Mouse (Mus musculus): ENCODE measurements at regions not wholly inside any gene's neighbourhood (a gene's known extent, or its start where the extent isn't known, plus 50 kb on each side); places are given as distances from the start of the nearest gene placed in this dataset.

DNA sequence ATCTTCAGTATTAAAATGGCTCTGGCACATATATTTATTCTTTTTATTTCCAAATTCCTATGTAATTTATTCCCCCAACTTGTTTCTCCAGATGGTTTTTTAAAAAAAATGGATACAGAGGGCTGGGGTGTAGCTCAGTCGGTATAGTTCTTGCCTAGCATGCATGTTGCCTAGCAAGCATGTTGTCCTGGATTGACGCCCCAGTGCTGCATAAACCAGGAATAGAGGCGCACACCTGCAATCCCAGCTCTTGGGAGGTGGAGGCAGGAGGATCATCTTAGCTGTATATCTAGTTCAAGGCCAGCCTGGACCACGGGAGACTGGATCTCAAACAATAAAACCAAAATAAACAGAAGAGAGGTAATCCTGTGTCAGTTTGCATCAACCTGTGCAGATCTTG lies 183.5 kb upstream of the Jmjd1c start:
- no peak overlapping the region for H3K27ac ChIP-seq (ENCODE audit: low read depth, low read length)
- no peak overlapping the region for H3K4me2 ChIP-seq (ENCODE audit: low read length)
- H3K4me3 ChIP-seq (ENCODE audit: low read depth, low read length), result no peak overlapping the region
- H3K36me3 ChIP-seq (ENCODE audit: control insufficient read depth, insufficient read depth, low read length), result no peaks in the 10 kb centered on the region
- H3K4me1 ChIP-seq (ENCODE audit: control insufficient read depth, insufficient read depth, low read length), result peaks cover 16% of the 10 kb centered on the region
- WGBS, result 82% methylated on average over 4 of the region's 4 CpGs
- H3K27me3 ChIP-seq (replicated peaks; ENCODE audit: control insufficient read depth, insufficient read depth, low read length), result no peaks in the 10 kb centered on the region
- no peak for ATAC-seq
- no peak overlapping the region for H3K9ac ChIP-seq (ENCODE audit: low read length)
- no peak for DNase-seq (ENCODE audit: low spot score)
- H3K9me3 ChIP-seq (replicated peaks; ENCODE audit: control insufficient read depth, low read length), result no peaks in the 10 kb centered on the region

DNA sequence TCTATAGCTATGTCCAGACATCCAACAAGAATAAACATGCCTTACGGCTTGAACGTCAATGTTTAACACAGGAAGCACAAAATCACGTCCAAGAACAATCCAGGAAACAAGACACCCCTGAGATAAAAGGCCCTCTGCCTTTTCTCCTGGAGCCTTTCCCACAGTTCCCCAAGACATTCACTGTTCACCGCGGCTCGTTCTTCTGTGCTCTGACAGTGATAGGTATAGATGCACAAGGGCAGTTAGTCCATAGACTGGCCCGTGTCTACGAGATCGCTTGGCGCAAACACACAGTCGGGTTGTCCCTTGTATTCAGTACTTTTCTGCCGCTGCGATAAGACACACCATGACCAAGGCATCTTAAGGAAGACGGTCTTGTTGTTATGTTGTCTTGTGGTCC lies 182.7 kb upstream of the Jmjd1c start:
- WGBS, result 73% methylated on average over 14 of the region's 14 CpGs
- Histone ChIP-seq H3K9me3 (replicated peaks; ENCODE audit: control insufficient read depth, low read length) (no peaks in the 10 kb centered on the region), H3K27me3 (replicated peaks; ENCODE audit: control insufficient read depth, insufficient read depth, low read length) (no peaks in the 10 kb centered on the region), H3K36me3 (ENCODE audit: control insufficient read depth, insufficient read depth, low read length) (no peaks in the 10 kb centered on the region), H3K27ac (ENCODE audit: low read depth, low read length) (peak overlapping the region; percentile 6; the same call in 1 of the 2 replicates), H3K4me3 (ENCODE audit: low read depth, low read length) (no peak overlapping the region), H3K4me1 (ENCODE audit: control insufficient read depth, insufficient read depth, low read length) (peaks cover 16% of the 10 kb centered on the region), H3K4me2 (ENCODE audit: low read length) (no peak overlapping the region), H3K9ac (ENCODE audit: low read length) (no peak overlapping the region)
- ATAC-seq, result peak; percentile 2; the same call in 1 of the 2 replicates
- DNase-seq (ENCODE audit: low spot score), result no peak

GRCm38 (mm10) chr10:66913627-66914026 lies 182.3 kb upstream of the Jmjd1c start:
- peak; percentile 88 for DNase-seq (ENCODE audit: low spot score)
- H3K4me2 ChIP-seq (ENCODE audit: low read length), result no peak overlapping the region
- peaks cover 16% of the 10 kb centered on the region for H3K4me1 ChIP-seq (ENCODE audit: control insufficient read depth, insufficient read depth, low read length)
- peak; percentile 55 for ATAC-seq
- no peaks in the 10 kb centered on the region for H3K36me3 ChIP-seq (ENCODE audit: control insufficient read depth, insufficient read depth, low read length)
- H3K27me3 ChIP-seq (replicated peaks; ENCODE audit: control insufficient read depth, insufficient read depth, low read length), result no peaks in the 10 kb centered on the region
- no peaks in the 10 kb centered on the region for H3K9me3 ChIP-seq (replicated peaks; ENCODE audit: control insufficient read depth, low read length)
- H3K4me3 ChIP-seq (ENCODE audit: low read depth, low read length), result no peak overlapping the region
- WGBS, result 43% methylated on average over 8 of the region's 8 CpGs
- no peak overlapping the region for H3K9ac ChIP-seq (ENCODE audit: low read length)
- peak overlapping the region; percentile 6; the same call in 1 of the 2 replicates for H3K27ac ChIP-seq (ENCODE audit: low read depth, low read length)

GRCm38 (mm10) chr10:66914288-66914975 lies 181.5 kb upstream of the Jmjd1c start:
- H3K4me2 ChIP-seq (ENCODE audit: low read length), result no peak overlapping the region
- H3K4me1 ChIP-seq (ENCODE audit: control insufficient read depth, insufficient read depth, low read length), result peaks cover 21% of the 10 kb centered on the region
- H3K4me3 ChIP-seq (ENCODE audit: low read depth, low read length), result no peak overlapping the region
- H3K27me3 ChIP-seq (replicated peaks; ENCODE audit: control insufficient read depth, insufficient read depth, low read length), result no peaks in the 10 kb centered on the region
- no peaks in the 10 kb centered on the region for H3K36me3 ChIP-seq (ENCODE audit: control insufficient read depth, insufficient read depth, low read length)
- H3K9me3 ChIP-seq (replicated peaks; ENCODE audit: control insufficient read depth, low read length), result no peaks in the 10 kb centered on the region
- DNase-seq (ENCODE audit: low spot score) (no peak), ATAC-seq (0 out of 2 replicates have a peak, but pooled peaks have one; percentile 3)
- 0 out of 2 replicates have a peak overlapping the region, but pooled peaks have one; percentile 9 for H3K27ac ChIP-seq (ENCODE audit: low read depth, low read length)
- H3K9ac ChIP-seq (ENCODE audit: low read length), result no peak overlapping the region
- WGBS, result 37% methylated on average over 12 of the region's 12 CpGs

DNA sequence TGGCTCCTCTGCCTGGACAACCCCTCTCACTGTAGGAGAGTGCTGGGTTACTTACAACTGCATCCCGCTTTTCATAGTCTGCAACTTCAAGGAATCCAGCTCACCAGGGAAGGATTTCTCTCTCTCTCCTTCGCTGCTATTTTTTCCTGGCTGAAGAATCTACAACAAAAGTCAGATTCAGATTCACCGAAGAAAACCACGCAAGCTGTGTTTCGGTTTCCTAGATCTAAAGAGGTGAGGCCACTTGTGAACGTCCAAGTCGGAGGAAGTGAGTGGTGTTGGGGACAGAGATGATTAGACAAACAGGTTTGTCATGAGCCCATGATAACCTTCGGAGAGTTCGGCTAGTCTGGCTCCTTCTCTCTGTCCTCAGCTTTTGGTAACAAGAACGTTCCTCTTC lies 180.1 kb upstream of the Jmjd1c start:
- H3K4me1 ChIP-seq (ENCODE audit: control insufficient read depth, insufficient read depth, low read length), result peaks cover 27% of the 10 kb centered on the region
- no peak overlapping the region for H3K27ac ChIP-seq (ENCODE audit: low read depth, low read length)
- no peak for DNase-seq (ENCODE audit: low spot score)
- H3K4me3 ChIP-seq (ENCODE audit: low read depth, low read length), result no peak overlapping the region
- H3K9ac ChIP-seq (ENCODE audit: low read length), result no peak overlapping the region
- no peak overlapping the region for H3K4me2 ChIP-seq (ENCODE audit: low read length)
- no peaks in the 10 kb centered on the region for H3K36me3 ChIP-seq (ENCODE audit: control insufficient read depth, insufficient read depth, low read length)
- 86% methylated on average over 10 of the region's 10 CpGs for WGBS
- H3K27me3 ChIP-seq (replicated peaks; ENCODE audit: control insufficient read depth, insufficient read depth, low read length), result no peaks in the 10 kb centered on the region
- no peak for ATAC-seq
- no peaks in the 10 kb centered on the region for H3K9me3 ChIP-seq (replicated peaks; ENCODE audit: control insufficient read depth, low read length)

DNA sequence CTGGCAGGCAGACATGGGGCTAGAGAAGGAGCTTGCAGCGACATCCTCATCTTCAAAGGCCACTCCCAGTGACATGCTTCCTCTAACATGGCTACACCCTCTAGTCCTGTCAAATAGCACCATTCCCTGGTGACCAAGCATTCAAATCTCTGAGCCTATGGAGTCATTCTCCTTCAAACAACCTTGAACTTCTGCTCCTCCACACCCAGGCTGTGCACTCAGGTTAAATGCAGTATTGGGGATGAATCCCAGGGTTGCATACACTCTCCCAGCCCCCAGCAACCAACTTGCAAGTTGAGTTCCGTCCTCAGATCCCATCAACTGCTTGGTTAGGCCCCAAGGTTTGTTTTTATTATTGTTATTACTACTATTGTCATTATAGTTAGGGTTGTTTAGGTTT lies 178.2 kb upstream of the Jmjd1c start:
- 84% methylated on average over 2 of the region's 2 CpGs for WGBS
- H3K9ac ChIP-seq (ENCODE audit: low read length), result no peak overlapping the region
- no peak for DNase-seq (ENCODE audit: low spot score)
- no peaks in the 10 kb centered on the region for H3K9me3 ChIP-seq (replicated peaks; ENCODE audit: control insufficient read depth, low read length)
- no peaks in the 10 kb centered on the region for H3K27me3 ChIP-seq (replicated peaks; ENCODE audit: control insufficient read depth, insufficient read depth, low read length)
- H3K4me1 ChIP-seq (ENCODE audit: control insufficient read depth, insufficient read depth, low read length), result peaks cover 46% of the 10 kb centered on the region
- no peak for ATAC-seq
- no peak overlapping the region for H3K27ac ChIP-seq (ENCODE audit: low read depth, low read length)
- no peak overlapping the region for H3K4me3 ChIP-seq (ENCODE audit: low read depth, low read length)
- no peak overlapping the region for H3K4me2 ChIP-seq (ENCODE audit: low read length)
- no peaks in the 10 kb centered on the region for H3K36me3 ChIP-seq (ENCODE audit: control insufficient read depth, insufficient read depth, low read length)

DNA sequence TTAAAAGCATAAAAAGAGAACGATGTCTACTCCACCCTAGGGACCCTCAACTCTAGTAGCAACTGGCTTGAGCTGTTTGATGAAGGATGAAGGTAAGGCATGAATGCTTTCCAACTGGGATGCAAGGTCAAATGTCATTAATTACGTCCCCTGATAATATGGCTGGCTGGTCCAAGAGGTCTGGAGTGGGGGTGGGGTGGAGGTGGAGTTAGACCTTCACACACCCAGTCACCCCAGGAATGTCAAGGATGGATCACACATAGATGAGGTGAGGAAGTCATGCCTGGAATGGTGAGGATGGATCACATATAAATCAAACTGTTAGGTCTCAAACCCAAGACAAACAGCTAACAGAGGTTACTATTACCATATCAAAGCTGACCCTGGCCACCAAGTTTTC lies 177.2 kb upstream of the Jmjd1c start:
- Histone ChIP-seq H3K4me2 (ENCODE audit: low read length) (no peak overlapping the region), H3K9me3 (replicated peaks; ENCODE audit: control insufficient read depth, low read length) (no peaks in the 10 kb centered on the region), H3K36me3 (ENCODE audit: control insufficient read depth, insufficient read depth, low read length) (no peaks in the 10 kb centered on the region), H3K4me1 (ENCODE audit: control insufficient read depth, insufficient read depth, low read length) (peaks cover 47% of the 10 kb centered on the region), H3K9ac (ENCODE audit: low read length) (no peak overlapping the region), H3K4me3 (ENCODE audit: low read depth, low read length) (no peak overlapping the region), H3K27ac (ENCODE audit: low read depth, low read length) (peak overlapping the region; percentile 97; the same call in 1 of the 2 replicates), H3K27me3 (replicated peaks; ENCODE audit: control insufficient read depth, insufficient read depth, low read length) (no peaks in the 10 kb centered on the region)
- WGBS, result 88% methylated on average over 2 of the region's 2 CpGs
- ATAC-seq (no peak), DNase-seq (ENCODE audit: low spot score) (no peak)

GRCm38 (mm10) chr10:66919953-66920760 lies 175.8 kb upstream of the Jmjd1c start:
- H3K9me3 ChIP-seq (replicated peaks; ENCODE audit: control insufficient read depth, low read length), result no peaks in the 10 kb centered on the region
- ATAC-seq, result peak; percentile 76
- H3K36me3 ChIP-seq (ENCODE audit: control insufficient read depth, insufficient read depth, low read length), result no peaks in the 10 kb centered on the region
- H3K27ac ChIP-seq (ENCODE audit: low read depth, low read length), result peak overlapping the region; percentile 97
- H3K9ac ChIP-seq (ENCODE audit: low read length), result peak overlapping the region; percentile 44; the same call in 1 of the 2 replicates
- H3K4me1 ChIP-seq (ENCODE audit: control insufficient read depth, insufficient read depth, low read length), result peaks cover 40% of the 10 kb centered on the region
- H3K4me3 ChIP-seq (ENCODE audit: low read depth, low read length), result no peak overlapping the region
- peak; percentile 98 for DNase-seq (ENCODE audit: low spot score)
- whole genome bisulfite sequencing, result 1% methylated on average over 13 of the region's 14 CpGs
- no peaks in the 10 kb centered on the region for H3K27me3 ChIP-seq (replicated peaks; ENCODE audit: control insufficient read depth, insufficient read depth, low read length)
- H3K4me2 ChIP-seq (ENCODE audit: low read length), result peak overlapping the region; percentile 43

Data from forebrain, embryonic 14.5 days (tissue).